Mouse (Mus musculus): Measurements from ENCODE around the gene Lrrc3b. TPM values are rescaled to one million over a fixed set of nuclear protein-coding genes. Genes with fewer than 3 reads are reported as not detected.

Gene Lrrc3b
- 0.61 and 1.9 TPM in 2 replicates for polyA plus RNA-seq (2012; rRNA removed)

GRCm38 (mm10) chr14:15438485-15439157 is at the start of gene Lrrc3b:
TSS of gene Lrrc3b (minus strand) at chr14:15438987.

Measured in colon, adult 2 months (tissue).